Mouse (Mus musculus) myocyte (in vitro differentiated cells): Measurements from ENCODE around the gene Macrod2. TPM values are rescaled to one million over a fixed set of nuclear protein-coding genes. Genes with fewer than 3 reads are reported as not detected.

Experiments used
- H3K27me3 ChIP-seq: one replicate; pipeline ENCODE4 v1.6.1; 2011; ENCODE audit not compliant: control insufficient read depth, insufficient read depth, insufficient read length
- H3K36me3 ChIP-seq: one replicate; pipeline ENCODE4 v1.6.1; 2011; ENCODE audit not compliant: control insufficient read depth, insufficient read depth
- H3K4me2 ChIP-seq: one replicate; pipeline ENCODE4 v1.6.1; 2011; ENCODE audit warnings: low read depth, control low read depth
- H3K4me3 ChIP-seq: one replicate; pipeline ENCODE4 v1.5.1; 2011; ENCODE audit warnings: mild to moderate bottlenecking, control low read depth, moderate library complexity
- H3K79me2 ChIP-seq: one replicate; pipeline ENCODE4 v1.6.1; 2011; ENCODE audit not compliant: control insufficient read depth, insufficient read depth
- H3ac ChIP-seq: one replicate; pipeline ENCODE4 v1.6.1; 2011; ENCODE audit not compliant: control insufficient read depth, insufficient read length
- CEBPB ChIP-seq: IDR thresholded peaks from 2 replicates; pipeline ENCODE4 v1.6.1; 2011; ENCODE audit warnings: mild to moderate bottlenecking, moderate library complexity; ENCODE audit not compliant: poor library complexity, insufficient read depth, severe bottlenecking
- E2F4 ChIP-seq: IDR thresholded peaks from one replicate; pipeline ENCODE4 v1.6.1; 2011; ENCODE audit warnings: mild to moderate bottlenecking, control low read depth, moderate library complexity; ENCODE audit not compliant: insufficient read depth
- MAX ChIP-seq: IDR thresholded peaks from one replicate; pipeline ENCODE4 v1.6.1; 2011; ENCODE audit warnings: low read depth, mild to moderate bottlenecking, control low read depth
- MYOD1 ChIP-seq, 3 experiments: IDR thresholded peaks; one replicate each; pipeline ENCODE4 v1.6.1; 2011; ENCODE audit warnings: control low read depth in 2 of 3, low read depth in 2 of 3, mild to moderate bottlenecking in 2 of 3, moderate library complexity in 1 of 3; ENCODE audit not compliant: insufficient read length in 2 of 3, control insufficient read depth in 1 of 3
- MYOG ChIP-seq, 3 experiments: IDR thresholded peaks; one replicate each; pipeline ENCODE4 v1.6.1; 2011; ENCODE audit warnings: control low read depth in 2 of 3, low read depth in 2 of 3, mild to moderate bottlenecking in 2 of 3; ENCODE audit not compliant: insufficient read length in 2 of 3, control insufficient read depth in 1 of 3, insufficient read depth in 1 of 3
- POLR2A ChIP-seq: IDR thresholded peaks from one replicate; pipeline ENCODE4 v1.6.1; 2011; ENCODE audit warnings: low read depth, mild to moderate bottlenecking, control low read depth, moderate library complexity; ENCODE audit not compliant: insufficient read length
- POLR2AphosphoS2 ChIP-seq: IDR thresholded peaks from one replicate; pipeline ENCODE4 v1.6.1; 2011; ENCODE audit warnings: low read depth, control low read depth; ENCODE audit not compliant: insufficient read length
- REST ChIP-seq: IDR thresholded peaks from one replicate; pipeline ENCODE4 v1.6.1; 2011; ENCODE audit warnings: mild to moderate bottlenecking, control low read depth, moderate library complexity; ENCODE audit not compliant: insufficient read depth, insufficient read length
- SRF ChIP-seq: IDR thresholded peaks from one replicate; pipeline ENCODE4 v1.6.1; 2011; ENCODE audit warnings: low read depth; ENCODE audit not compliant: control insufficient read depth, insufficient read length
- TCF12 ChIP-seq: IDR thresholded peaks from one replicate; pipeline ENCODE4 v1.6.1; 2011; ENCODE audit warnings: mild to moderate bottlenecking, control low read depth; ENCODE audit not compliant: poor library complexity, insufficient read depth, severe bottlenecking
- TCF3 ChIP-seq: IDR thresholded peaks from one replicate; pipeline ENCODE4 v1.6.1; 2011; ENCODE audit warnings: low read depth, control low read depth; ENCODE audit not compliant: insufficient read length
- USF1 ChIP-seq: IDR thresholded peaks from one replicate; pipeline ENCODE4 v1.6.1; 2011; ENCODE audit warnings: low read depth, mild to moderate bottlenecking, control low read depth, moderate library complexity
- polyA plus RNA-seq: library from polyadenylated mRNA; unstranded; fragments of >200 nt; fragmentation: generic; extraction: Trizol; gene quantifications from one replicate; pipeline ENCODE4 v1.2.1, GENCODE M21; 2012; ENCODE audit warnings: missing spikeins

Macrod2 gene
- polyA plus RNA-seq, 1 experiment: 0.96 TPM

GRCm38 (mm10) chr2:140698585-140698984 lies 303.5 kb downstream of the Macrod2 start:
- no peaks in the 10 kb centered on the region for H3K36me3 ChIP-seq
- no peak overlapping the region for H3K4me2 ChIP-seq
- TF ChIP-seq MAX (no peak), MYOD1 (IDR thresholded peaks at IDR 0.05; ENCODE audit: control insufficient read depth in 1 of 3, insufficient read length in 2 of 3, low read depth in 2 of 3) (no peak), TCF3 (no peak)

GRCm38 (mm10) chr2:140703377-140703776 lies 308.3 kb downstream of the Macrod2 start:
- Histone ChIP-seq H3K79me2 (no peaks in the 10 kb centered on the region), H3K27me3 (no peaks in the 10 kb centered on the region), H3ac (no peak overlapping the region), H3K4me3 (no peak overlapping the region), H3K4me2 (no peak overlapping the region), H3K36me3 (no peaks in the 10 kb centered on the region)
- no peak for TF ChIP-seq TCF3
- TF ChIP-seq MAX: no peak
- TF ChIP-seq SRF: no peak
- TF ChIP-seq POLR2A: no peak
- no peak for TF ChIP-seq MYOG (IDR thresholded peaks at IDR 0.05; ENCODE audit: control insufficient read depth in 1 of 3, insufficient read depth in 1 of 3, insufficient read length in 2 of 3, low read depth in 2 of 3)
- no peak for TF ChIP-seq USF1
- no peak for TF ChIP-seq TCF12
- TF ChIP-seq POLR2AphosphoS2: no peak

More at GRCm38 (mm10) chr2:140698585-140698984, 303.5 kb downstream of the Macrod2 start:
- Histone ChIP-seq H3K4me3 (no peak overlapping the region), H3K27me3 (no peaks in the 10 kb centered on the region), H3K79me2 (no peaks in the 10 kb centered on the region), H3ac (no peak overlapping the region)

- no peaks in the 10 kb centered on the region for H3K79me2 ChIP-seq
- no peak overlapping the region for H3ac ChIP-seq
- no peak for TF ChIP-seq MAX
- TF ChIP-seq SRF: no peak
- TF ChIP-seq REST: no peak
- no peak for TF ChIP-seq CEBPB
- no peak for TF ChIP-seq MYOD1 (IDR thresholded peaks at IDR 0.05; ENCODE audit: control insufficient read depth in 1 of 3, insufficient read length in 2 of 3, low read depth in 2 of 3)
- TF ChIP-seq TCF3: no peak
- no peak for TF ChIP-seq MYOG (IDR thresholded peaks at IDR 0.05; ENCODE audit: control insufficient read depth in 1 of 3, insufficient read depth in 1 of 3, insufficient read length in 2 of 3, low read depth in 2 of 3)
- no peak for TF ChIP-seq E2F4
- no peak for TF ChIP-seq TCF12
- TF ChIP-seq USF1: no peak
- TF ChIP-seq POLR2A: no peak
- no peak for TF ChIP-seq POLR2AphosphoS2
- H3K36me3 ChIP-seq: no peaks in the 10 kb centered on the region
- no peaks in the 10 kb centered on the region for H3K27me3 ChIP-seq
- H3K4me3 ChIP-seq: no peak overlapping the region
- H3K4me2 ChIP-seq: no peak overlapping the region
These were observed 309.0 kb downstream of the Macrod2 start for GRCm38 (mm10) chr2:140704146-140704545.

GRCm38 (mm10) chr2:140705278-140705677 lies 310.2 kb downstream of the Macrod2 start:
- TF ChIP-seq POLR2AphosphoS2 (no peak), USF1 (no peak), CEBPB (no peak), MYOD1 (IDR thresholded peaks at IDR 0.05; ENCODE audit: control insufficient read depth in 1 of 3, insufficient read length in 2 of 3, low read depth in 2 of 3) (no peak), REST (no peak), POLR2A (no peak), MAX (no peak), TCF3 (no peak), SRF (no peak), MYOG (IDR thresholded peaks at IDR 0.05; ENCODE audit: control insufficient read depth in 1 of 3, insufficient read depth in 1 of 3, insufficient read length in 2 of 3, low read depth in 2 of 3) (no peak), E2F4 (no peak), TCF12 (no peak)
- no peak overlapping the region for H3ac ChIP-seq
- H3K4me2 ChIP-seq: no peak overlapping the region
- H3K36me3 ChIP-seq: no peaks in the 10 kb centered on the region
- H3K79me2 ChIP-seq: no peaks in the 10 kb centered on the region
- H3K4me3 ChIP-seq: no peak overlapping the region
- H3K27me3 ChIP-seq: no peaks in the 10 kb centered on the region

- H3K4me2 ChIP-seq: no peak overlapping the region
- H3K36me3 ChIP-seq: no peaks in the 10 kb centered on the region
- no peak overlapping the region for H3ac ChIP-seq
- TF ChIP-seq POLR2A (no peak), TCF12 (no peak), SRF (no peak), USF1 (no peak), CEBPB (no peak), E2F4 (no peak), REST (no peak)
- H3K4me3 ChIP-seq: no peak overlapping the region
- no peaks in the 10 kb centered on the region for H3K27me3 ChIP-seq
- no peaks in the 10 kb centered on the region for H3K79me2 ChIP-seq
These were observed 312.4 kb downstream of the Macrod2 start for GRCm38 (mm10) chr2:140707550-140707949.
